Mouse (Mus musculus) adrenal gland, postnatal 36 days (tissue): ENCODE measurements at regions not wholly inside any gene's neighbourhood (a gene's known extent, or its start where the extent isn't known, plus 50 kb on each side); places are given as distances from the start of the nearest gene placed in this dataset.

Source experiments
- DNase-seq, 2 experiments: peaks; one replicate each; pipeline ENCODE4 v3.0.0; 2021; ENCODE audit warnings: mixed read lengths in 1 of 2

- DNase-seq = no peak
Measured at GRCm38 (mm10) chr11:28782486-28782885, 70.5 kb upstream of the Efemp1 start.

- DNase-seq = no peak
Measured at GRCm38 (mm10) chr11:28770831-28771230, 82.2 kb upstream of the Efemp1 start.

GRCm38 (mm10) chr11:28760751-28761150 lies 92.3 kb upstream of the Efemp1 start:
- no peak for DNase-seq

GRCm38 (mm10) chr11:28734941-28735597 lies 117.9 kb upstream of the Efemp1 start:
- DNase-seq = no peak

- DNase-seq = no peak
Measured at GRCm38 (mm10) chr11:28734581-28734931, 118.4 kb upstream of the Efemp1 start.

- DNase-seq = no peak
Measured at GRCm38 (mm10) chr11:28733877-28734580, 119.0 kb upstream of the Efemp1 start.

- DNase-seq = no peak
Measured at GRCm38 (mm10) chr11:28730140-28730539, 122.9 kb upstream of the Efemp1 start.

- DNase-seq = no peak
Measured at GRCm38 (mm10) chr11:28709511-28709910, 125.4 kb upstream of the Ccdc85a start.

- DNase-seq = no peak
Measured at GRCm38 (mm10) chr11:28708431-28708830, 124.3 kb upstream of the Ccdc85a start.

GRCm38 (mm10) chr11:28702384-28702783 lies 118.3 kb upstream of the Ccdc85a start:
- no peak for DNase-seq

GRCm38 (mm10) chr11:28701379-28701778 lies 117.3 kb upstream of the Ccdc85a start:
- DNase-seq = no peak

- no peak for DNase-seq
Measured at GRCm38 (mm10) chr11:28699766-28700165, 115.6 kb upstream of the Ccdc85a start.

GRCm38 (mm10) chr11:28697644-28698480 lies 113.7 kb upstream of the Ccdc85a start:
- DNase-seq = no peak

- no peak for DNase-seq
Measured at GRCm38 (mm10) chr11:28695031-28695430, 110.9 kb upstream of the Ccdc85a start.

- no peak for DNase-seq
Measured at GRCm38 (mm10) chr11:28693303-28693702, 109.2 kb upstream of the Ccdc85a start.

GRCm38 (mm10) chr11:28692263-28693194 lies 108.4 kb upstream of the Ccdc85a start:
- DNase-seq = peak; percentile 1 to 30

GRCm38 (mm10) chr11:28688436-28688835 lies 104.3 kb upstream of the Ccdc85a start:
- DNase-seq = no peak

- no peak for DNase-seq
Measured at GRCm38 (mm10) chr11:28685407-28685806, 101.3 kb upstream of the Ccdc85a start.

- no peak for DNase-seq
Measured at GRCm38 (mm10) chr11:28681311-28681710, 97.2 kb upstream of the Ccdc85a start.

- DNase-seq = no peak
Measured at GRCm38 (mm10) chr11:28670765-28671164, 86.6 kb upstream of the Ccdc85a start.

- DNase-seq = no peak
Measured at GRCm38 (mm10) chr11:28669359-28669758, 85.2 kb upstream of the Ccdc85a start.

- DNase-seq = no peak
Measured at GRCm38 (mm10) chr11:28660377-28660776, 76.3 kb upstream of the Ccdc85a start.
